Mouse (Mus musculus): Measurements from ENCODE around the gene Olfr796. TPM values are rescaled to one million over a fixed set of nuclear protein-coding genes. Genes with fewer than 3 reads are reported as not detected.

Gene Olfr796
- polyA plus RNA-seq (2015; fragmentation: Nextera tagmentation; extraction: Ambion mirVana), result not detected in 2 replicates

GRCm38 (mm10) chr10:129612470-129612869, at the start of gene Olfr796:
Olfr796 (minus strand) TSS chr10:129612570.
- Histone ChIP-seq H3K4me1 (replicated peaks; ENCODE audit: control insufficient read depth, insufficient read depth, low read length) (no peaks in the 10 kb centered on the region), H3K36me3 (ENCODE audit: control insufficient read depth, insufficient read depth) (no peaks in the 10 kb centered on the region), H3K27me3 (replicated peaks; ENCODE audit: control insufficient read depth, insufficient read depth, low read length) (no peaks in the 10 kb centered on the region), H3K4me3 (ENCODE audit: low read depth, low read length) (no peak within 1 kb of the TSS), H3K9ac (ENCODE audit: low read depth, low read length) (no peak within 1 kb of the TSS), H3K4me2 (replicated peaks; ENCODE audit: low read depth) (no peak within 1 kb of the TSS), H3K27ac (ENCODE audit: low read depth, low read length) (no peak within 1 kb of the TSS), H3K9me3 (ENCODE audit: control insufficient read depth) (no peaks in the 10 kb centered on the region)
- 91% methylated on average over 1 of the region's 1 CpGs for WGBS
- no peak for ATAC-seq
- TF ChIP-seq CTCF (IDR thresholded peaks at IDR 0.05; ENCODE audit: low read depth), result no peak

GRCm38 (mm10) chr10:129657394-129657793, 45.0 kb upstream of the Olfr796 start, which contains the start of gene Olfr800:
Olfr800 (plus strand) TSS chr10:129657694.
- TF ChIP-seq CTCF (IDR thresholded peaks at IDR 0.05; ENCODE audit: low read depth), result no peak

GRCm38 (mm10) chr10:129651763-129652162, 39.4 kb upstream of the Olfr796 start:
- Histone ChIP-seq H3K36me3 (ENCODE audit: control insufficient read depth, insufficient read depth) (no peaks in the 10 kb centered on the region), H3K4me1 (replicated peaks; ENCODE audit: control insufficient read depth, insufficient read depth, low read length) (no peaks in the 10 kb centered on the region), H3K4me3 (ENCODE audit: low read depth, low read length) (no peak overlapping the region), H3K9ac (ENCODE audit: low read depth, low read length) (no peak overlapping the region), H3K4me2 (replicated peaks; ENCODE audit: low read depth) (no peak overlapping the region), H3K27ac (ENCODE audit: low read depth, low read length) (no peak overlapping the region), H3K27me3 (replicated peaks; ENCODE audit: control insufficient read depth, insufficient read depth, low read length) (no peaks in the 10 kb centered on the region), H3K9me3 (ENCODE audit: control insufficient read depth) (no peaks in the 10 kb centered on the region)
- ATAC-seq, result no peak
- WGBS, result 78% methylated on average over 1 of the region's 1 CpGs
- TF ChIP-seq CTCF (IDR thresholded peaks at IDR 0.05; ENCODE audit: low read depth), result no peak

More at GRCm38 (mm10) chr10:129657394-129657793, 45.0 kb upstream of the Olfr796 start, which contains the start of gene Olfr800:
- Histone ChIP-seq H3K4me2 (replicated peaks; ENCODE audit: low read depth) (no peak within 1 kb of the TSS), H3K27ac (ENCODE audit: low read depth, low read length) (no peak within 1 kb of the TSS), H3K9me3 (ENCODE audit: control insufficient read depth) (no peaks in the 10 kb centered on the region), H3K9ac (ENCODE audit: low read depth, low read length) (no peak within 1 kb of the TSS), H3K4me3 (ENCODE audit: low read depth, low read length) (no peak within 1 kb of the TSS), H3K27me3 (replicated peaks; ENCODE audit: control insufficient read depth, insufficient read depth, low read length) (no peaks in the 10 kb centered on the region), H3K4me1 (replicated peaks; ENCODE audit: control insufficient read depth, insufficient read depth, low read length) (no peaks in the 10 kb centered on the region), H3K36me3 (ENCODE audit: control insufficient read depth, insufficient read depth) (no peaks in the 10 kb centered on the region)
- ATAC-seq, result no peak

- 27% methylated on average over 1 of the region's 1 CpGs for WGBS
- Histone ChIP-seq H3K4me2 (replicated peaks; ENCODE audit: low read depth) (no peak within 1 kb of the TSS), H3K4me1 (replicated peaks; ENCODE audit: control insufficient read depth, insufficient read depth, low read length) (no peaks in the 10 kb centered on the region), H3K36me3 (ENCODE audit: control insufficient read depth, insufficient read depth) (no peaks in the 10 kb centered on the region), H3K27me3 (replicated peaks; ENCODE audit: control insufficient read depth, insufficient read depth, low read length) (no peaks in the 10 kb centered on the region), H3K27ac (ENCODE audit: low read depth, low read length) (no peak within 1 kb of the TSS), H3K9ac (ENCODE audit: low read depth, low read length) (no peak within 1 kb of the TSS), H3K9me3 (ENCODE audit: control insufficient read depth) (no peaks in the 10 kb centered on the region), H3K4me3 (ENCODE audit: low read depth, low read length) (no peak within 1 kb of the TSS)
- ATAC-seq, result no peak
- TF ChIP-seq CTCF (IDR thresholded peaks at IDR 0.05; ENCODE audit: low read depth), result no peak
These were observed 24.8 kb upstream of the Olfr796 start, which contains the start of gene Olfr799 for GRCm38 (mm10) chr10:129637184-129637583. Olfr799 (plus strand) TSS chr10:129637484.

- no peaks in the 10 kb centered on the region for H3K36me3 ChIP-seq (ENCODE audit: control insufficient read depth, insufficient read depth)
- ATAC-seq, result no peak
- no peaks in the 10 kb centered on the region for H3K27me3 ChIP-seq (replicated peaks; ENCODE audit: control insufficient read depth, insufficient read depth, low read length)
- no peaks in the 10 kb centered on the region for H3K9me3 ChIP-seq (ENCODE audit: control insufficient read depth)
- no peak within 1 kb of the TSS for H3K9ac ChIP-seq (ENCODE audit: low read depth, low read length)
- no peak within 1 kb of the TSS for H3K27ac ChIP-seq (ENCODE audit: low read depth, low read length)
- TF ChIP-seq CTCF (IDR thresholded peaks at IDR 0.05; ENCODE audit: low read depth), result no peak
- no peak within 1 kb of the TSS for H3K4me3 ChIP-seq (ENCODE audit: low read depth, low read length)
- H3K4me1 ChIP-seq (replicated peaks; ENCODE audit: control insufficient read depth, insufficient read depth, low read length), result no peaks in the 10 kb centered on the region
- WGBS, result 76% methylated on average over 1 of the region's 1 CpGs
- no peak within 1 kb of the TSS for H3K4me2 ChIP-seq (replicated peaks; ENCODE audit: low read depth)
These were observed 15.5 kb upstream of the Olfr796 start, which contains the start of gene Olfr798 for GRCm38 (mm10) chr10:129627834-129628233. Olfr798 (minus strand) TSS chr10:129627934.

GRCm38 (mm10) chr10:129623251-129623650, 10.9 kb upstream of the Olfr796 start:
- Histone ChIP-seq H3K27me3 (replicated peaks; ENCODE audit: control insufficient read depth, insufficient read depth, low read length) (no peaks in the 10 kb centered on the region), H3K9ac (ENCODE audit: low read depth, low read length) (no peak overlapping the region), H3K36me3 (ENCODE audit: control insufficient read depth, insufficient read depth) (no peaks in the 10 kb centered on the region), H3K4me1 (replicated peaks; ENCODE audit: control insufficient read depth, insufficient read depth, low read length) (no peaks in the 10 kb centered on the region), H3K4me3 (ENCODE audit: low read depth, low read length) (no peak overlapping the region), H3K9me3 (ENCODE audit: control insufficient read depth) (no peaks in the 10 kb centered on the region), H3K4me2 (replicated peaks; ENCODE audit: low read depth) (no peak overlapping the region), H3K27ac (ENCODE audit: low read depth, low read length) (no peak overlapping the region)
- TF ChIP-seq CTCF (IDR thresholded peaks at IDR 0.05; ENCODE audit: low read depth), result no peak
- ATAC-seq, result no peak

- Histone ChIP-seq H3K9me3 (ENCODE audit: control insufficient read depth) (no peaks in the 10 kb centered on the region), H3K4me3 (ENCODE audit: low read depth, low read length) (no peak overlapping the region), H3K4me1 (replicated peaks; ENCODE audit: control insufficient read depth, insufficient read depth, low read length) (no peaks in the 10 kb centered on the region), H3K36me3 (ENCODE audit: control insufficient read depth, insufficient read depth) (no peaks in the 10 kb centered on the region), H3K9ac (ENCODE audit: low read depth, low read length) (no peak overlapping the region), H3K27ac (ENCODE audit: low read depth, low read length) (no peak overlapping the region), H3K4me2 (replicated peaks; ENCODE audit: low read depth) (no peak overlapping the region), H3K27me3 (replicated peaks; ENCODE audit: control insufficient read depth, insufficient read depth, low read length) (no peaks in the 10 kb centered on the region)
- no peak for ATAC-seq
- TF ChIP-seq CTCF (IDR thresholded peaks at IDR 0.05; ENCODE audit: low read depth), result no peak
- 16% methylated on average over 1 of the region's 1 CpGs for WGBS
These were observed 9.4 kb upstream of the Olfr796 start for GRCm38 (mm10) chr10:129621724-129622123.
